Mouse (Mus musculus) right cerebral cortex, postnatal 36 days (tissue): ENCODE results near the gene Acaa1b.

Experiments
- DNase-seq, 2 experiments: peaks; one replicate each; pipeline ENCODE4 v3.0.0; 2022; ENCODE audit warnings: low spot score in 2 of 2, mixed read lengths in 1 of 2

The Acaa1b gene

DNA sequence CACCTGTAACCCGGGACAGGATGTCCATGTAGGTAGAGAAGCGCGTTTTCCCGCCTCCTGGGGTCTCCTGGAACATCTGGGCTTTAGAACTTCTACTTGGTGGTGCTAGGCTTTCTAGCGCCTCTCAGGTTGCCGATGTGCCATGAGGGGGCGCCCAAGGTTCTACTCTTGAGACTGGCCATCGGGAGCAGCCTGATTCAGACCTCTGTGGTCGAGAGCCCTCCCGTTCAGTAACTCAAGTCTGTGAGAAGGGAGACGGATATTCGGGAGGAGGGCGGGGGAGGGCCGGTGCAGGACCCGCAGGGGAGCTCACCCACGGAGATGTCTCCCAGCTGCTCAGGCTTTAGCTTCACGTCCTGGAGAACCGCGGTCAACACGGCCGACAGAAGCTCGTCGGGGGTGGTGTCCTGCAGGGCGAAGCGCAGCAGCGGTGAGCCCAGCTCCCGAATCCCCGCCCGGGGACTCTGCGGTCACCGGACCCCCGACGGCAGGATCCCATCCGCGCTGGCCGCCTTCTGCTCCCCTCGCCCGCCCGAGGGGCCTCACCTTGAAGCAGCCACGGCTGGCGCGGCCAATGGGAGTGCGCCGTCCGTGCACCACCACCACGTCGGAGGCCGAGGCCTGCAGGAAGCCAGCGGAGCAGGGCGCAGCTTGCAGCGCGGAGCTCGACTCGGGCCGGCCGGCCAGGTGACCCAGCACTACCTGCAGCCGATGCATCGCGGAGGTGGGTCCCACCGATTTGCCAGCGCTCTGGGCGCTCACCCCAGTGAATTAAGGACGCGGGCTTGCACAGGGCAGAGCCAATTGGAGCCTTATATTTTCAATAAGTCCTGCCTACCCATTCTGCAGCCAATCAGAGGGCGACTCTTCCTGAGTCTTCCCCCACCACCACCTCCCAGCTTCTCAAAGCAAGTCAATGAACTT is at the start of gene Acaa1b:
Acaa1b (minus strand) TSS at position 816 of the 924 bp plus-strand sequence.
- DNase-seq = peak; percentile 41 to 64

DNA sequence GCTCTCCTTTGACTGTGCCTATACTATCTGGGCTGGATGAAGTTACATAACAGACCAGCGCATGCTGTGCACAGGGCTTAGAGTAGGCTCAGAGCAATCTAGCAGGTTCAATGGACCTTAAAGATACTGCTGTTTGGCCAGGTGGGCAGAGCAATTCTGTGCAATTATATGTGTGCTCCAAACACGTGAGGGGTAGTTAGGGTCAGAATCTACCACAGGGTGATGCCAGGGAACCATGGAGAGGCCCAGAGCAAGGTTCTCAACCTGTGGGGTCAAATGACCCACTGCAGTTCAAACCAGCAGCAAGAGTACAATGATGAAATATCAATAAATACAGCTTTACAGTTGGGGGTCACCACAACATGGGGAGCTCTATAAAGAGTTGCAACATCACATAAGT is 49.8 kb upstream of the Acaa1b start:
- DNase-seq = no peak

DNA sequence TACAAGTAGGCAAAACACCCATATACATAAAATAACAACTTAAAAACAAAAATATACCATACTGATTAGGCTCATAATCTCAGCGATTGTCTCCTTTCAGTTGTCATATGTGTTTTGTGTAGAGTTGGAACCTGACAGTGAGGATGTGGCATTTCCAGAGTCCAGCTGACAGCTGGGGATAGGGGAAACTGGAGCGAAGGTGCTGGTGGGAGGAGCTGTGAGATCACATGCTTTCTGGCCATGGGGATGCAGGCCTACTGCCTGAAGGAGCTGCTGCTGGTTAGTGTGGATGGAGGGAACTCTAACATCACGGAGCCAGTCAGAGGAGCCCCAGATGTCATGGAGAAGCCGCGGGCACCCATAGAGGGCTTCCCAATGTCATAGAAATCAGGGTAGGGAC is 48.9 kb upstream of the Acaa1b start:
- DNase-seq = no peak

DNA sequence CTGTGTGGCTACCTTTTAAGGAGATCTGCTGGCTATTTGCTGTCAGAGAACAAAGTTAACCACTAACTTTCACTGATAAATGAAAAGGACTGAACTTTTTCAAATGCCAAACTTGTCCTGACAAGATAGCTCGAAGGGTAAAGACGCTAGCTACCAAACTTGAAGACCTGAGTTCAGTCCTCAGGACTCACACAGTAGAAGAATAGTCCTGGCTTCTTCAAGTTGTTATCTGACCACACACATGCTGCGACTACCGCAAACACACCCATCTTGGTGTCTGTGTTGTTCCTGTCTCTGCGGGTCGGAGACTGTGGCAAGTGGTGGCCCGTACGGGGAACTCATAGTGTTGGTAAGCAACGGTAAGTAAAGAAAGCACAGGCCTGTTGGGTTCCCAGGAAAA is 46.7 kb upstream of the Acaa1b start:
- DNase-seq = no peak

DNA sequence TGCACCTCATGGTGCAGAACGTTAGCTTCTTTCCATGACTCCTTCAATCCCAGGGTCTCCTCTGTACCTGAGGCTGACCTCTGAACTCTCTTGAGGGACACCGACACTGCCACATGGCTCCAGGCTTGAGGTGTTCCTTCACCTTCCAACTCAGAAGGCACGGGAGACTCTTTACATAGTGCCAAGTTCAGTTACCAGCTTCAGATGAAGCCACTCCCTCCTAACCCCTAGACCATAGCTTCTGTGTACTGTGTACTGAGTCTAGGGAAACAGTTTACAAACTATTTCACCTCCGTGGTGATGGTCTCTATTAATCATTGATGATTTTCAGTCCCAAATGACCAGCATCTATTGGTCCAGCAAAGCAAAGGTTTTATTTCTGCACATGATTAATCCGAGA is 44.8 kb upstream of the Acaa1b start:
- no peak for DNase-seq

DNA sequence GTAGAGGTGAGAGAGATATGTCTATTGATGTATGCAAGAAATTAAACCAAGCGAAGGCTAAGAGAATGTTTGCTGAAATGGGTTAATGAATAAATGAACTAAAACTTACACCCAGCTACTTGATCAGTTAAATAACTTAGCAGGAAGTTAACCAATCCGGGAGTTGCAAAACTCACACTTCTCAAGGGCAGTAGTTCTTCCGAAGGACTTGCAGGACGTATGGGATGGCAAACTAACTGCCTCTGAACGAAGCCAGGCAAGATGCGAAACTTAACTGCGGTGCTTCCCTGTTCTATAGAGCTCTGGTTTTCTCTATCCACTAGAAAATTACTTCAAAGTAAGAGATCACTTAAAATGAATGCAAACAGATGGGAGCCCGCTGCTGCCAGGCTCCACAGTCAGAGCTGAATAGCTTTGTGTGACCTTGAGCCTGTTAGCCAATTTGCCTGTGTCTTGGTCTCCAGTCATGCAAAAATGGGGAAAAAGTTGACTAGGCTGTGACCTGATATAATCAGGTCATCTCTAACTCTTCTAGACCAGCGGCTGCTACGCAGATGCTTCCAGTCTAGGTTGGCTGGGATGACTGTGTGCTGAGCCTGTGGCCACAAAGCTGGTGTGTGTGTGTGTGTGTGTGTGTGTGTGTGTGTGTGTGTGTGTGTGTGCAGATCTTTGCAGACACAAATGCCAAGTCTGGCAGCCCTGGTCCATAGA is 42.4 kb upstream of the Acaa1b start:
- DNase-seq = no peak

DNA sequence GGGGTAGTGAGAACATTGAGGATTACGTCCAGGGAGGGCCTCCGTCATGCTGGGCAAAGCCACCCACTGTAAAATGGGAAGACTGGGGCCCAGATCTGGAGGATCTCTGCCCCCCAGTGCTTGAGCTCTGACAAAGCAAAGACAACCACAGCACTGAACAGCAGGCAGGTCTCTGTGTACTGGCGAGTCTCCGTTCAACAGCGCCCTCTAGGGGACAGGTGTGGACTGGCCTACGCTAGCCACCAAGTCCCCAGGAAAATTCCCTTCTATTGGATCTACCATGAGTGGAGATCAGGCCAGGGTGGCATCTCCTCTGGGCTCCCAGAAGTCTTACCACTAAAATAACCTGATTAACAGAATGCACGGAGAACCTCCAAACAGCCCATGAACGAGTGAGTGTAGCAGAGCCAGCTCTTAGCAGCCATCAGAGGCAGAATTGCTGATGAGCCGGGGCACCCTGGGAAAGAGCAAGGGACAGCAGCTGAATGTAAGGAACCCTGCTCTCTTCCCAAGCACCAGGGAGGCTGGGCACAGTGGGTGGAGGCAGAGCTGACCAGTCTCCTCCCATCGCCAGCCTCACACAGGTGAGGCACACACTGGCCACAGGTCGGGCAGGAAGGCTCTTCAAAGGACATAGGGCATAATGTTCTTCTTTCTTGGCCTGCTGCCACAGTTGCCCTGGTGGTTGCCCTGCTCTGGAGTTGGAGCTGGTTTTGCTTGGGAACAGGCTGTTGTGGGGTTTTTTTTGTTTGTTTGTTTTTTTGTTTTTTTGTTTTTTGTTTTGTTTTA is 35.5 kb upstream of the Acaa1b start:
- DNase-seq = no peak

DNA sequence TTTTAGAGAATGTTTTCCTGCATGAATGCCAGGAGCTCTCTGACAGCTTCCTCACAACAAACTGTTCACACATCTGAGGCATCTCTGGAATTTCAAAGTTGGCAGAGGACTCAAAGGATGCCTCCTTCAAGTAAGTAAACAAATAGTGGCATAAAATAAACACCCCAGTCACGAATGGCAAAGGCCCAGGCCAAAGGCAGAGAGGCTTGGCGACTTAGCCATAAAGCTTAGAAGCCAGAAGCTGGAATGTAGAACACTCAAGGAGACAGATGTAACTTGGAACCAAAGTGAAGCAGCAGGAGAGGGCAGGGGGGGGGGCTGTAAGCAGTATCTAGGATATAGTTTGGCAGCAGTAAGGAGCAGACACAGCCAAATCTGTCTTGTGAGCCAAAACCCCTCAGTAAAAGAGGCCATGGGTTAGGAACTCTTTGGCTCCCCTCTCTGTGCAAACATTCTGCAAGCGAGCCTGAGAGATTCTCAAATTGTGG is 24.4 kb upstream of the Acaa1b start:
- no peak for DNase-seq

DNA sequence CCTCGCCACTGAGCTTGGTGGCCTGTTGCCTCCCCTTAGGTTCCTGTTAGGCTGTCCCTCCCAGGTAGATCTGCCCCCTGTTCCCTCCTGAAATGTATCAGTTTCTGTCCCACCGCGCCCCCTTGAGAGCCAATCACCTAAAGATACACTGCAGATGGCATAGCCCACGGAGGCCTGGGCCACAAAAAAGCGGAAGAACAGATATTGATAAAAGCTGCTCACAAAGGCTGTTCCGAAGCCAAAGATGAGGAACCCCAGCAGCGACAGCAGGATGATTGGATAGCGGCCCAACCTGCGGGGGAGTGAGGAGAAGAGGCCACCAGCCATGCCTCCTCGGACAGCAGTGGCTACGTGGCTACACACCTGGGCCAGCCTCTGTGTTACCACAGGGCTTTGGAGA is 22.4 kb upstream of the Acaa1b start:
- no peak for DNase-seq

DNA sequence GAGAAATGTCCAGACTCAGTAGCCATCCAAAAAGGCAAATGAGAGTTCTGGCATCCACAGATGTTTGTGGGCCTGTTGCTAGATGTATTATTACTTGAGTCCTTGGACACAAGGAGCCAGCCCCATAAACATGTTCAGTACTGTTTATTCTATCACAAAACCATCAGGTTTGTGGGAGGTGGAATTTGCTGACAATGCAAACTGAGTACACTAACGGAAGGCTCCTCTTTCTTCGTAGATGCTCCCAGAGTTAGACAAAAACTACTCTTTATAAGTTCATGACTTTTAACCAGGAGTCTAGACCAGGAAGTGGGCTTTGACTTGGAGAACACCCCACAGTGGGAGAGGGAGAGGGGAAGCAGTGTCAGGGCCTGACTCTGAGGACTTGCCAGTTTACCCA is 10.7 kb upstream of the Acaa1b start:
- no peak for DNase-seq

DNA sequence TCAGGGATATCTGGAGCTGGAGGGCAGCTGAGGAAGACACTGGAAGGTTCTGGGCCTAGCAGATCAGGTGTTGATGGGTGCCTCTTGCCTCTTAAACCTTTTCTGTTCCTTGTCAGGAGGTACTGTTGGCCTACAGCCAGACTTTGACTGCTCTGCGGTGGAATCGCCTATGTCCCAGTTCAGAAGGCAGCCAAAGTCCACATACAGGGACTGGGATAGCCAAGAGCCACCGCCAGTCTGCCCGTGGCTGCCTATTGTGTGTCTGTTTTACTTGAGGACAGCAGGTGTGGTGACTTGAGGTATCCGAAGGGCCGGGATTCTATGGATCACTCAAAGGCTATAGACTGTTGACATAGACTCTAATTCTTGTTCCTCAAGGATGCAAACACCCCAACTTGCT is 8.7 kb upstream of the Acaa1b start:
- no peak for DNase-seq

DNA sequence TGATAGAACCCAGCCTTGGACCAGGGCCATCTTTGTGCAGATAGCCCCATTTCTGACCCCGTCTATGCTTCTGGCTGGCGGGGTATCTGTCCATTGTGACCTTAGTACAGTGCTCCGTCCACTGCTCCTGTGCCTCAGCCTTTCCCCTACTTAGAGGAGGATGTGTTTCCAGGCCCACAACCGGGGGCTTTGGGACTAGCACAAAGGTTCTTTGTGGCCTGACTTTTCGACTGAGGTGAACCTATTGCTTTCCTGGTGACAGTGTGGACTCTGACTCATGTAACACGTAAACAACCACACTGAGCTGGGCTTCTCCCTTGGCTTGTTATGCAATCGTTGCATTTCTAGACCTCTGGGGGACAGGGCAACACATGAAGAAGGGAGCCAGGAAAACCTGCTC is 7.8 kb upstream of the Acaa1b start:
- DNase-seq = no peak

DNA sequence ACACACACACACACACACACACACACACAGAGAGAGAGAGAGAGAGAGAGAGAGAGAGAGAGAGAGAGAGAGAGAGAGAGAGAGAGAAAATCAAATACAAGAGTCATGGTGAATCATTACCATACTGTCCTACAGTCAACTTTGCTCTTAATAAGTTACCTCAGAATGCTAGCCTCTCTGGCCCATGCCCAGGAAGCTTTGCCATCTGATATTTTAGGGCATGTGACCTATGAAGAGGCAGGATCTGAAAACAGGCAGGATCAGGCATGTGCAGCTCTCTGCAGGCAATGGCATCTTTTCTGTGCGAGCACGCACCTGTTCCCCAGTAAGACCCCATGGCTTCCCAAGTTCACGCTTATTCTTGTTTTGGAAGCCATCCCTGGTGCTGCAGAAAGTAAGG is 3.8 kb upstream of the Acaa1b start:
- no peak for DNase-seq

DNA sequence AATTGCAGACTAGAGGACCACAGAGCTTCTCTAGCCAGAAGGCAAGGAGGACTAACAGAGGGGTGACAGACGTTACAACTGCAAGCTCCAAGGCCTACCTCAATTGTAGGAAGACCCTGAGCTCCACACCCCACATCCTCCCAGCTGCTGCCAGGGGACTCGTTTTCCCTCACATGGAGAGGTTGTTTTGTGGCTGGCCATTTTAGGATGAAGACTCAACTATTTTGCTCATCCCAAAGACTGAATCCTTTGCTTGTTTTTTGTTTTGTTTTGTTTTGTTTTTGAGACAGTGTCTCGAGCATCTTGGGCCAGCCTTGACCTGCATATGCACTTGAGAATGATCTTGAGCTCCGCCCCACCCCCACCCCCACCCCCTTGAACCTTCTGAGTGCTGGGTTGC is 2.0 kb upstream of the Acaa1b start, which contains the start of gene Gm47289:
Gm47289 (plus strand) TSS at position 301 of the 400 bp plus-strand sequence.
- DNase-seq = no peak

DNA sequence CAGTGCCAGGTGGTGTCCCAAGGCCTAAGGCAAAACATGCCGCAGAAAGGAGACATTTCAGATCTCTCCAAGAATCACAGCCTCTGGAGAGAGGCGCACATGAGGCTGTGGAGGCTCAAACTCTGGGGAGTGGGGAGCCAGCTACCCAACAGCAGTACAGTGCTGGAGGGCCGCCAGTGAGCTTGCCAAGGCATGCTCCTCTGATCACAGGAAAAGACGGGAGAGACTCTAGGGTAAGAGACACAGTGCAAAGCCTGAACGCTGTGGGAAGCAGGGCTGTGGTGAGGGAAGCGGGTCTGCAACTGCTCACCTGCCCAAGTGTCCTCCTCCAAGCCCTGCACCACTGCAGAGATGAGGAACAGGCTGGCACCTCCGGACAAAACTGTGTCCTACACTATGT is 1.1 kb downstream of the Acaa1b start:
- DNase-seq = no peak

DNA sequence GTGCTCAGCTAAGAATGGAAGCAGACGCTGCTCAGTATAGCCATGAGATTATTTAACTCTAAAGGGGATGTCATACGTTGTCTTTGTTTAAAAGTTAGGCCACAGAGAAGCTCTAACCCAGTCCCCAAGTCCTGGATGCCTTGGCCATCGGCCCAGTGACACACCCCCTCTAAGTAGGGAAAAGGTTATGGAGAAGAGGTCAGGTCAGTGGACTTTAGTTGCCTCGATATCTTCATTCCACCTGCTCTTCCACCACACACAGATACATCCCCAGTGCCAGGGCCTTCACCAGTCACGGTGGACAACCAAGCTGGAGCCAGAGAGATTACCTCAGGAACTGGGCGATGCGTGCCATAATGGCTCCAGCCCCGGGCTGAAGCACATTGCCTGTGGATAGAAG is 1.5 kb downstream of the Acaa1b start:
- DNase-seq = no peak

DNA sequence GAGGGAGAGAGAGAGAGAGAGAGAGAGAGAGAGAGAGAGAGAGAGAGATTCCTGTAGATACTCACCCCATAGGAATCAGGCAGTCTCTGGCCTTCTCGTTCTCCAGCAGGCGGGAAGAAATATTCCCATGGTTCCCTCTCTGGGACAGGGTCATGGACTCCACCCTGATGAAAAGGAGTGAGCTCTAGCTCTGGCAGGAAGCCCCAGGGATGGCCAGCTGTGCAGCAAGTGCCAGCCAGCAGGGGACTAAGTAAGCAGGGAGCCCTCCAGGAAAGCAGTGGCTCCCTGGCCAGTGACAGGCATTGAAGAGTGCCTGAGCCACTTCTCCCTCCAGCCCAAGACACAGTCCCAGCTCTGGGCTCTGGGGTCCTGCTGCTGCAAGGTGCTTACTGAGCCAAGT is 5.1 kb downstream of the Acaa1b start:
- no peak for DNase-seq

DNA sequence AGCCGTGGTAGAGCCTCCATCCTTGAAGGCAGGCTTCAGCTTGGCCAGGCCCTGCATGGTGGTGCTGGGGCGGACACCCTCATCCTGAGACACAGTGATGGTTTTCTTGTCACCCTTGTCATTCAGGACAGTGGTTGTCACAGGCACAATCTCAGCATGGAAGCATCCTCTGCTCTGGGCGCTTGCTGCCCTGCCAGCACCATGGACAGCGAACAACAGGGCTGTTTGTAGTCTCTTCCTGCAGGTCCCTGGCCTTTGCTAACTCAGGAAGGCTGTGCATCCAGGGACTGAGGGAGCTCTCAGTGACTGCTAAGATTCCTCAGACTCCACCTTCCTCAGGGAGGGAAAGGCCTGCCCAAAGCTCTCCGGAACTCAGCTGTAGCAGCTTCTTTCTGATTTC is 7.3 kb downstream of the Acaa1b start:
- DNase-seq = no peak

DNA sequence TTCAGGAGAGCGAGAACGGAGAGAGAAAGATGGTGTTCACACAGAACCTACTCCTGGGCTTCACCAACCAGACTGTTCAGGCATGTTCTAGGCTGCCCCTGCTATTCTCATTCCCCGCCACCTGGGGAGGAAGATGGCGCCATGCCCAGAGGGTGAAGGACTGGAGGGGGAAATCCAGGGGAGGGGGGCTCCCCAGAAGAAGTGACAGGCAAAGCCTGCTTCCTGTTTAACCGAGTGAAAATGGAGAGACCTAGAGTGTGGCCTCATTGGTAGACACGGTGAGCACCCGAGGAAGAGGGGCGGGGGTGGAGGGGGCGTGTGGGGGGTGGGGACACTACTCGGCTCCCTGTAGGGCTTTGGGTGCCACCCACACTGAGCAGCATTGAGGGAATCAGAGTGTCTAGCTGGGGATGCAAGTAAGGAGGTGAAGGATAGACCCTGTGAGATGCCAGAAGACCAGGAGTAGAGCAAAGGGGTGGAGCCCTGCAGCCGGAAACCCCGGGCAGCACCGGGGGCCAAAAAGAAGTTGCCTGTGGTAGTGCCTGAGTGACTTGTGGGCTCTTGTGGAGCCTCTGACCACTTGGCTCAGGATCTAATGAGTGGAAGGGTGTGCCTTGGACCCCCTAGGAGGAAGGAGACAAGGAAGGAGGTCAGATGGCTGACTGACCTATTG is 10.7 kb downstream of the Acaa1b start:
- DNase-seq = no peak

DNA sequence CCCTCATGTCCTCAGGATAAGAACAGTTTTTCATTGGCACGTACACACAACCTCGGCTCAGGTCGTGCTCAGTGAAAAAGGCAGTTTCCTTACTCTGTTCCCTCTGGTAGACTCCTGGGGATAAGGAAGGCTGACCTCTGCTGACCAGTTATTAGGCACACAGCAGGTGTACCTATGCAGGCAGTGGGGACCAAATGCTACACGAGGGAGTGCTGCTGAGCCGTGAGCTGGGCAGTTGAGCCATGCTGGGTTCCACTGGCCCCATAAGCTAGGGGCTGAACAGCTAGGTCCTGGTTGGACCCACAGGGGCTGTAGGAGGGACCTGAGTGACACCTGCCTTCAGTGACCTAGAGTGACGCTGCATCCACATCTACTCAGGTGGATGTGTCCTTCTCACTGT is 11.3 kb downstream of the Acaa1b start:
- no peak for DNase-seq

DNA sequence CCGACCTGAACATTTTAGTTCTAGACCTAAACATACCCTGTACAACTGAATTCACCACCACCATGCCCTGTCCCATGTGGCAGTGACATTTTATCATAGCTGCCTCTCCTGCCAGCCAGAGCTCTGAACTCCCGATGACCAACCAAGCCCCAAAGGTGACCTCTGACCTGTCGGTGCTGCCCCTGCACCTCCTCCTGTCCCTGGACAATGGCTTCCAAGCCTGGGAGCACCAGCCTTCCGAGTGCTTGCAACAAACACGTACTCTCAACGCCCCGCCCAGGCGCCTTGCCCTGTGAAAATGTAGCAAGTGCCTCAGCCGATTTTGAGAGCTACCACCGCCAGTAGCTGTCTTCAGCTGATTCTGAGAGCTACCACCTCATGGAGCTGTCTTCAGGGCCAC is 11.8 kb downstream of the Acaa1b start:
- no peak for DNase-seq

DNA sequence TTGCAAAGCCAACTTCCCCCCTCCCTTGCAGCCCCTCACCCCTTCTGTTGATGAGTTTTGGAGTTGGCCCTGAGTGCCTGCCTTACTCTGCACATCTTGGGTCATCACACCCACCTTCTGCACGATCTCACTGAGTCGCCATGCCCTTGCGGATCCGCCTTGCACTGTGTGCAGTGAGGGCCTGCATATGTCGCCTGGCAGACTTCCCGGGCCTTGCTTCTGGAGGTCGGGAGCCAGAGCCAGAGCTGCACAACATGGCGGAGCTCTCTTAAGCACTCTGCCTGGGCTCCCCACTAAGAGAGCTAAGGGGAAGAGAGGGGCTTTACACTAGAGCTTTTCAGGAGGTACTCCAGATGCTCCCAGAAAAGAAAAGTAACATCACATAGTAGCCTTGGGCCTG is 12.2 kb downstream of the Acaa1b start:
- DNase-seq = no peak
